Comparison of ENCODE assay signal across 13 mouse cellular contexts in genomic region chrX:165104171-165104570, GRCm38 (mm10).
"Had no signal": no experiment of that assay in that cellular context is flagged by ENCODE, and none has a peak within 500 bp of the region (broad histone marks: within the 10 kb centered on the region; RNA-seq: fewer than 3 reads in every experiment).

No protein-coding gene starts in this region.

- ATAC-seq: intestine, embryonic 15.5 days; midbrain, embryonic 16.5 days had no signal

- H3K4me3 ChIP-seq: intestine, embryonic 15.5 days; limb, embryonic 13.5 days; midbrain, embryonic 12.5 days; neural tube, embryonic 13.5 days had no signal

- DNase-seq: kidney, adult 18-20 months; kidney, postnatal 10 days; kidney, postnatal 4 days; lung, adult 18-20 months; retina, postnatal 1 day; right cerebral cortex, postnatal 14 days; thymus, postnatal 4 days had no signal

- H3K27ac ChIP-seq: intestine, embryonic 15.5 days; limb, embryonic 13.5 days; liver, embryonic 14.5 days; midbrain, embryonic 12.5 days; neural tube, embryonic 13.5 days had no signal
